8 mouse cellular contexts compared by ENCODE assay signal in the genomic region with DNA sequence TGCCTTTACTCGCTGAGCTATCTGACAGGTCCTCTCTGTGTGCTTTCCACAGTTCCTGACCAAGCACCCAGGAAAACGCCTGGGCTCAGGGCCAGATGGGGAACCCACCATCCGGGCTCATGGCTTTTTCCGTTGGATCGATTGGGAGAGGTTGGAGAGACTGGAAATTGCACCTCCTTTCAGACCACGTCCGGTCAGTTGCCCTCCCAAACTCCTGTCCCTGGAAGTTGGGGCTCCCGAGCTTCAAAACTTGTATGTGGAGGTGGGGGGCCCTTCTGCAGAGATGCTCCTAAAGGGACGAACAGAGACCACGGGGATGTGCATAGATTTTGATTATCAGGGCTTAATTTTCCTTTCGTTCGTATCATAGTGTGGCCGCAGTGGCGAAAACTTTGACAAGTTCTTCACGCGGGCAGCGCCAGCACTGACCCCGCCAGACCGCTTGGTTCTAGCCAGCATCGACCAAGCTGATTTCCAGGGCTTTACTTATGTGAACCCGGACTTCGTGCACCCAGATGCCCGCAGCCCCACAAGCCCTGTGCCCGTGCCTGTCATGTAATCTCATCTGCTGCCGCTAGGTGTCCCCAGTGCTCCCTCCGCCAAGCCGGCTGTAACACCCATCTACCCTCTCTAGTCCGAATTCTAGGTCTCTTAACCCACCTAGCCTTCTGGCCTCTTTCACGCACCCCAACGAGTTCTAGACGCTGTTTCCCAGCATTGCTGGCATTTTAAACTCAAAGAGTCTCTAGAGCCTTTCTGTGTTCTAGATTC. TPM values are rescaled to one million over a fixed set of nuclear protein-coding genes. Genes with fewer than 3 reads are reported as not detected.
A peak's percentile ranks its signal among the peaks of the same experiment; 100 is the strongest.
DNase-seq lines count a peak whose midpoint lies in the region; ATAC-seq and TF ChIP-seq lines count a peak whose summit lies in the region.

No protein-coding gene starts in this region.

- POLR2A ChIA-PET in Patski (lab: Charles Lee) = no interaction called here

- H3K4me2 ChIP-seq in hindbrain, embryonic 12.5 days (replicated peaks) = peak overlapping the region; percentile 32

- H3K27ac ChIP-seq in hindbrain, embryonic 12.5 days = no peak overlapping the region

- H3K27me3 ChIP-seq in Patski = peaks cover 4% of the 10 kb centered on the region
- peaks cover 10% of the 10 kb centered on the region; the same call in 1 of the 2 replicates for H3K27me3 ChIP-seq in hindbrain, embryonic 12.5 days

- in situ Hi-C loops in Patski (cut with MboI; ENCODE audit: low pct_unique_long_range_greater_than_20kb) = loop anchor here (5.0 kb wide), 1 partner anchor 117 kb away; no protein-coding TSS in a partner anchor

- peak; percentile 84 for ATAC-seq in Patski
- no peak for ATAC-seq in hindbrain, embryonic 12.5 days (ENCODE audit: low FRiP score)

- no peak for DNase-seq in Patski (ENCODE audit: low read depth, low spot score)
- peak; percentile 86 for DNase-seq in cerebellum, adult 9-11 months
- DNase-seq in frontal cortex, postnatal 14 days (ENCODE audit: low spot score in 2 of 2) = peak; percentile 68 to 83
- peak; percentile 79 to 83 for DNase-seq in layer of hippocampus, postnatal 14 days (ENCODE audit: low spot score in 2 of 2)
- peak; percentile 61 for DNase-seq in lung, postnatal 25 days (ENCODE audit: low spot score)
- DNase-seq in retina, embryonic 14.5 days (ENCODE audit: low spot score) = peak; percentile 87
- DNase-seq in thymus, postnatal 36 days = peak; percentile 68 to 70

- CTCF ChIA-PET in Patski (lab: Charles Lee) = interaction anchor here (1.7 to 2.9 kb wide), 2 partner anchors 11 to 119 kb away, joined by 5 to 10 read pairs; no protein-coding TSS in a partner anchor

- H3K4me1 ChIP-seq in hindbrain, embryonic 12.5 days = peaks cover 19% of the 10 kb centered on the region

- TF ChIP-seq CTCF in Patski (IDR thresholded peaks at IDR 0.05) = peak; percentile 96

- H3K36me3 ChIP-seq in hindbrain, embryonic 12.5 days = no peaks in the 10 kb centered on the region

- H3K4me3 ChIP-seq in hindbrain, embryonic 12.5 days = no peak overlapping the region; the same call in 1 of the 2 replicates

- no peak overlapping the region for H3K9ac ChIP-seq in hindbrain, embryonic 12.5 days

- 21% methylated on average over 31 of the region's 31 CpGs for WGBS in hindbrain, embryonic 12.5 days

- H3K9me3 ChIP-seq in hindbrain, embryonic 12.5 days (replicated peaks) = no peaks in the 10 kb centered on the region

RNA-seq across cellular contexts. Expression of a gene that starts 2.8 kb away (rescaled TPM):
- 5.2 TPM for polyA plus RNA-seq in Patski (2021)
- 3.7 and 4.6 TPM in 2 replicates for polyA plus RNA-seq in hindbrain, embryonic 12.5 days (2016; fragmentation: Nextera tagmentation; extraction: Ambion mirVana)
- total RNA-seq in layer of hippocampus, postnatal 14 days (2021) = 100 to 1,000 TPM; 115 to 121 TPM

RNA-seq across cellular contexts. Expression of a gene that starts 41.0 kb away (rescaled TPM):
- polyA plus RNA-seq in Patski (2021) = 4.7 TPM
- 0.35 and 0.39 TPM in 2 replicates for polyA plus RNA-seq in hindbrain, embryonic 12.5 days (2016; fragmentation: Nextera tagmentation; extraction: Ambion mirVana)
- total RNA-seq in layer of hippocampus, postnatal 14 days (2021) = 100 to 1,000 TPM; 591 TPM

RNA-seq across cellular contexts. Expression of a gene that starts 41.1 kb away (rescaled TPM):
- polyA plus RNA-seq in Patski (2021) = 76.4 TPM
- polyA plus RNA-seq in hindbrain, embryonic 12.5 days (2016; fragmentation: Nextera tagmentation; extraction: Ambion mirVana) = 36.1 and 41.7 TPM in 2 replicates
- 100 to 1,000 TPM; 119 TPM for total RNA-seq in layer of hippocampus, postnatal 14 days (2021)
